Mouse (Mus musculus): ENCODE measurements around the gene Tcf7l2.

Tcf7l2 gene

GRCm38 (mm10) chr19:55741439-55741928 lies at the start of gene Tcf7l2:
TSS of gene Tcf7l2 (plus strand) at chr19:55741820.
- peak; percentile 20 for DNase-seq

GRCm38 (mm10) chr19:55694651-55695050 lies 47.0 kb upstream of the Tcf7l2 start:
- no peak for DNase-seq

- no peak for DNase-seq
Measured at GRCm38 (mm10) chr19:55695418-55695817, 46.2 kb upstream of the Tcf7l2 start.

- DNase-seq = no peak
Measured at GRCm38 (mm10) chr19:55698892-55699291, 42.7 kb upstream of the Tcf7l2 start.

GRCm38 (mm10) chr19:55700214-55700568 lies 41.4 kb upstream of the Tcf7l2 start:
- no peak for DNase-seq

GRCm38 (mm10) chr19:55700569-55701282 lies 40.9 kb upstream of the Tcf7l2 start:
- DNase-seq = no peak

GRCm38 (mm10) chr19:55701283-55701633 lies 40.4 kb upstream of the Tcf7l2 start:
- DNase-seq = no peak

- no peak for DNase-seq
Measured at GRCm38 (mm10) chr19:55702081-55702480, 39.5 kb upstream of the Tcf7l2 start.

- DNase-seq = no peak
Measured at GRCm38 (mm10) chr19:55702716-55703115, 38.9 kb upstream of the Tcf7l2 start.

- no peak for DNase-seq
Measured at GRCm38 (mm10) chr19:55704071-55704470, 37.5 kb upstream of the Tcf7l2 start.

- no peak for DNase-seq
Measured at GRCm38 (mm10) chr19:55706300-55706699, 35.3 kb upstream of the Tcf7l2 start.

- DNase-seq = no peak
Measured at GRCm38 (mm10) chr19:55706806-55707205, 34.8 kb upstream of the Tcf7l2 start.

GRCm38 (mm10) chr19:55708031-55708554 lies 33.5 kb upstream of the Tcf7l2 start:
- DNase-seq = no peak

GRCm38 (mm10) chr19:55710841-55711240 lies 30.8 kb upstream of the Tcf7l2 start:
- no peak for DNase-seq

- DNase-seq = no peak
Measured at GRCm38 (mm10) chr19:55711701-55712100, 29.9 kb upstream of the Tcf7l2 start.

GRCm38 (mm10) chr19:55712678-55713077 lies 28.9 kb upstream of the Tcf7l2 start:
- DNase-seq = no peak

- DNase-seq = no peak
Measured at GRCm38 (mm10) chr19:55714015-55714414, 27.6 kb upstream of the Tcf7l2 start.

GRCm38 (mm10) chr19:55714665-55715064 lies 27.0 kb upstream of the Tcf7l2 start:
- DNase-seq = no peak

GRCm38 (mm10) chr19:55719083-55719482 lies 22.5 kb upstream of the Tcf7l2 start:
- no peak for DNase-seq

- no peak for DNase-seq
Measured at GRCm38 (mm10) chr19:55719524-55720408, 21.9 kb upstream of the Tcf7l2 start.

GRCm38 (mm10) chr19:55720409-55721092 lies 21.1 kb upstream of the Tcf7l2 start:
- no peak for DNase-seq

- no peak for DNase-seq
Measured at GRCm38 (mm10) chr19:55722376-55722775, 19.2 kb upstream of the Tcf7l2 start.

GRCm38 (mm10) chr19:55729376-55729775 lies 12.2 kb upstream of the Tcf7l2 start:
- no peak for DNase-seq
